Mouse (Mus musculus): ENCODE measurements around the gene Dnajb5.

DNA sequence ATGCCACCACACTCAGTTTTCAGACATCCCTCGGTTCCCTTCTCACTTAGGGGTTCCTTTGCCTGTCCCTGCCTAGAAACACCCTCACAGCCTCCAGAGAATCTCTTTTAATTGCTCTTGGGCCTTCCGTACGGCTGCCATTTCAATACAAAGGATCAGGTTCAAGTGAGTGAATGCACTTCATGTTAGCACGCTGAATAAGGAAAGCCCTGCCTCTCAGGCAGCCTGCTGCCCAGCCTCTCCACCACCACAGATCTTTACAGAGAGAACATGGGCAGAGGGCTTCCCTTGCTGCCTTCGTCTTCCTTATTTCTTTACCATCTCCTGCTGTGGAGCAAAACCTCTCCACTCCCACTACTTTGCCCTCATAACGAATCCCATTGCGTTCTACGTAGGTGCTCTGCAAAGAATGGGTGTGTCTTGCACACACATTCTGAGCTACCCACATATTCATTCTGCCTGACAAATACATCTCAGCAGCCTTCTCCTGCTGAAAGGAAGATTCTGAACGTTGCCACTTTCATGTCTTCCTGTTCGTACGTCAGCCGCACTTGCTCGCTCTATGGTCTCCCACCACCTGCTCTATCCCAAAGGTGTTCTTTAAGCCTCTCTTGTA, 25.4 kb upstream of the Dnajb5 start:
- TF ChIP-seq GATA1 (IDR thresholded peaks at IDR 0.05; ENCODE audit: low read length) (no peak), TAL1 (IDR thresholded peaks at IDR 0.05; ENCODE audit: low read length) (no peak)

Data from erythroblast, embryonic 14.5 days (primary cell).